Mouse (Mus musculus): ENCODE measurements around the gene Gm7029.
"Not testable (repeated sequence)": the region's sequence is repeated elsewhere in the genome, so short reads cannot be mapped to it uniquely, and the experiment has no call there.

Gene Gm7029

GRCm38 (mm10) chr17:33892429-33892828 lies 18.8 kb downstream of the Gm7029 start:
- DNase-seq, result no peak

- DNase-seq, result not testable (repeated sequence)
These were observed 19.4 kb downstream of the Gm7029 start for GRCm38 (mm10) chr17:33893011-33893410.

GRCm38 (mm10) chr17:33897114-33897794 lies 23.6 kb downstream of the Gm7029 start:
- DNase-seq, result peak in 1 of 2 experiments; percentile 58

GRCm38 (mm10) chr17:33898193-33898592 lies 24.6 kb downstream of the Gm7029 start:
- not testable (repeated sequence) for DNase-seq

- DNase-seq, result no peak
These were observed 26.0 kb downstream of the Gm7029 start for GRCm38 (mm10) chr17:33899642-33900041.

- no peak for DNase-seq
These were observed 26.8 kb downstream of the Gm7029 start for GRCm38 (mm10) chr17:33900281-33900988.

- no peak for DNase-seq
These were observed 27.3 kb downstream of the Gm7029 start for GRCm38 (mm10) chr17:33900989-33901314.

- no peak for DNase-seq
These were observed 28.0 kb downstream of the Gm7029 start for GRCm38 (mm10) chr17:33901653-33902052.

GRCm38 (mm10) chr17:33902079-33902478 lies 28.4 kb downstream of the Gm7029 start:
- DNase-seq, result no peak

- no peak for DNase-seq
These were observed 28.9 kb downstream of the Gm7029 start for GRCm38 (mm10) chr17:33902491-33902890.

- DNase-seq, result not testable (repeated sequence)
These were observed 30.4 kb downstream of the Gm7029 start for GRCm38 (mm10) chr17:33903911-33904651.

GRCm38 (mm10) chr17:33904835-33905234 lies 31.2 kb downstream of the Gm7029 start, which contains the start of gene Platr17:
Gene Platr17 (plus strand): TSS chr17:33905135.
- DNase-seq, result not testable (repeated sequence)

- DNase-seq, result peak; percentile 52 to 55
These were observed 34.9 kb downstream of the Gm7029 start for GRCm38 (mm10) chr17:33908331-33909076.

- peak; percentile 99 for DNase-seq
These were observed 35.6 kb downstream of the Gm7029 start, which contains the start of gene Daxx for GRCm38 (mm10) chr17:33909077-33909868. Gene Daxx (plus strand): TSS chr17:33909414.

- peak; percentile 62 to 68 for DNase-seq
These were observed 36.2 kb downstream of the Gm7029 start for GRCm38 (mm10) chr17:33909869-33910250.

- no peak for DNase-seq
These were observed 36.9 kb downstream of the Gm7029 start for GRCm38 (mm10) chr17:33910346-33911051.

GRCm38 (mm10) chr17:33911052-33911812 lies 37.6 kb downstream of the Gm7029 start:
- DNase-seq, result no peak

GRCm38 (mm10) chr17:33911813-33912414 lies 38.3 kb downstream of the Gm7029 start:
- DNase-seq, result no peak

- DNase-seq, result no peak
These were observed 39.6 kb downstream of the Gm7029 start for GRCm38 (mm10) chr17:33913264-33913663.

GRCm38 (mm10) chr17:33913905-33914304 lies 40.3 kb downstream of the Gm7029 start:
- DNase-seq, result no peak
